Mouse (Mus musculus) gastrocnemius, postnatal 36 days (tissue): ENCODE measurements around the gene Zfhx3. TPM values are rescaled to one million over a fixed set of nuclear protein-coding genes. Genes with fewer than 3 reads are reported as not detected.
A peak's percentile ranks its signal among the peaks of the same experiment; 100 is the strongest.

Source experiments
- DNase-seq, 2 experiments: peaks; one replicate each; pipeline ENCODE4 v3.0.0; 2022
- intact Hi-C: fragments of 180-260 bp; cut with DNase I; formaldehyde crosslinking; loops from one replicate; pipeline ENCODE4 v1.15.1; 2025
- total RNA-seq, 2 experiments: library from RNA; stranded (reverse); gene quantifications; 2 replicates each; pipeline ENCODE4 v1.2.3; 2021

Gene Zfhx3
- total RNA-seq, 2 experiments from 2014 or later: 12.7 to 13.4 TPM

- no peak for DNase-seq
- intact Hi-C loops: no loop called here
These were observed 750.5 kb downstream of the Zfhx3 start for GRCm38 (mm10) chr8:108692669-108693665.

- intact Hi-C loops: no loop called here
- peak in 1 of 2 experiments; percentile 38 for DNase-seq
These were observed 751.4 kb downstream of the Zfhx3 start for GRCm38 (mm10) chr8:108693841-108694240.

GRCm38 (mm10) chr8:108694516-108694915 lies 752.1 kb downstream of the Zfhx3 start:
- intact Hi-C loops: no loop called here
- DNase-seq: no peak

- DNase-seq: no peak
- intact Hi-C loops: loop anchor here (5.0 kb wide), 1 partner anchor 187 kb away; no protein-coding TSS in a partner anchor
These were observed 752.9 kb downstream of the Zfhx3 start for GRCm38 (mm10) chr8:108695242-108695880.

- intact Hi-C loops: loop anchor here (5.0 kb wide), 1 partner anchor 186 kb away; no protein-coding TSS in a partner anchor
- no peak for DNase-seq
These were observed 753.6 kb downstream of the Zfhx3 start for GRCm38 (mm10) chr8:108695938-108696630.

- DNase-seq: no peak
- intact Hi-C loops: loop anchor here (5.0 kb wide), 1 partner anchor 185 kb away; no protein-coding TSS in a partner anchor
These were observed 754.4 kb downstream of the Zfhx3 start for GRCm38 (mm10) chr8:108696631-108697410.

GRCm38 (mm10) chr8:108697589-108697988 lies 755.1 kb downstream of the Zfhx3 start:
- intact Hi-C loops: loop anchor here (5.0 kb wide), 1 partner anchor 185 kb away; no protein-coding TSS in a partner anchor
- no peak for DNase-seq

- DNase-seq: no peak
- intact Hi-C loops: loop anchor here (5.0 kb wide), 1 partner anchor 184 kb away; no protein-coding TSS in a partner anchor
These were observed 755.7 kb downstream of the Zfhx3 start for GRCm38 (mm10) chr8:108698101-108698660.

GRCm38 (mm10) chr8:108699011-108699410 lies 756.6 kb downstream of the Zfhx3 start:
- DNase-seq: no peak
- intact Hi-C loops: loop anchor here (5.0 kb wide), 1 partner anchor 183 kb away; no protein-coding TSS in a partner anchor

- intact Hi-C loops: loop anchor here (5.0 kb wide), 1 partner anchor 183 kb away; no protein-coding TSS in a partner anchor
- no peak for DNase-seq
These were observed 757.3 kb downstream of the Zfhx3 start for GRCm38 (mm10) chr8:108699454-108700345.

- DNase-seq: no peak
- intact Hi-C loops: no loop called here
These were observed 759.1 kb downstream of the Zfhx3 start for GRCm38 (mm10) chr8:108701381-108702175.

- DNase-seq: no peak
- intact Hi-C loops: no loop called here
These were observed 759.8 kb downstream of the Zfhx3 start for GRCm38 (mm10) chr8:108702201-108702600.

- no peak for DNase-seq
- intact Hi-C loops: no loop called here
These were observed 763.3 kb downstream of the Zfhx3 start for GRCm38 (mm10) chr8:108705751-108706150.

GRCm38 (mm10) chr8:108706491-108706847 lies 764.0 kb downstream of the Zfhx3 start:
- intact Hi-C loops: no loop called here
- no peak for DNase-seq

- intact Hi-C loops: no loop called here
- DNase-seq: no peak
These were observed 764.6 kb downstream of the Zfhx3 start for GRCm38 (mm10) chr8:108706848-108707541.

GRCm38 (mm10) chr8:108707576-108708281 lies 765.3 kb downstream of the Zfhx3 start:
- intact Hi-C loops: no loop called here
- no peak for DNase-seq
